Mouse (Mus musculus) heart, adult 2 months (tissue): ENCODE measurements at regions not wholly inside any gene's neighbourhood (a gene's known extent, or its start where the extent isn't known, plus 50 kb on each side); places are given as distances from the start of the nearest gene placed in this dataset.

Experiments used
- DNase-seq, 2 experiments: peaks; one replicate each; pipeline ENCODE4 v3.0.0; 2021
- H3K27ac ChIP-seq: fragments of 200-600 bp; 2 replicates; pipeline ENCODE4 v1.8.1; 2022
- H3K27me3 ChIP-seq: fragments of 200-500 bp; 2 replicates; pipeline ENCODE4 v1.6.1; 2012; ENCODE audit warnings: mild to moderate bottlenecking, low read length, inconsistent platforms, mixed read lengths; ENCODE audit not compliant: control insufficient read depth, insufficient read depth
- H3K36me3 ChIP-seq: fragments of 200-500 bp; 2 replicates; pipeline ENCODE4 v1.6.1; 2012; ENCODE audit warnings: low read length, inconsistent platforms; ENCODE audit not compliant: control insufficient read depth, insufficient read depth
- H3K4me1 ChIP-seq: fragments of 200-500 bp; 2 replicates; pipeline ENCODE4 v1.6.1; 2011; ENCODE audit warnings: low read length; ENCODE audit not compliant: control insufficient read depth, insufficient read depth
- H3K4me3 ChIP-seq: fragments of 200-600 bp; 2 replicates; pipeline ENCODE4 v1.8.1; 2022
- H3K79me2 ChIP-seq: fragments of 200-500 bp; replicated peaks from 2 replicates; pipeline ENCODE4 v1.6.1; 2012; ENCODE audit warnings: mild to moderate bottlenecking, inconsistent platforms, low read length, moderate library complexity, mixed read lengths; ENCODE audit not compliant: control insufficient read depth, insufficient read depth
- H3K9ac ChIP-seq: fragments of 200-500 bp; 2 replicates; pipeline ENCODE4 v1.6.1; 2012; ENCODE audit warnings: low read depth, mild to moderate bottlenecking, control low read depth, inconsistent platforms, low read length, mixed read lengths
- CTCF ChIP-seq: fragments of 200-600 bp; IDR thresholded peaks from 2 replicates; pipeline ENCODE4 v1.8.1; 2022; ENCODE audit warnings: antibody characterized with exemption, mild to moderate bottlenecking, moderate library complexity
- EP300 ChIP-seq: fragments of 200-500 bp; IDR thresholded peaks from 2 replicates; pipeline ENCODE4 v1.6.1; 2011; ENCODE audit warnings: low read depth, low read length, control low read depth; ENCODE audit not compliant: insufficient read depth
- POLR2A ChIP-seq: fragments of 200-500 bp; IDR thresholded peaks from 2 replicates; pipeline ENCODE4 v1.6.1; 2011; ENCODE audit warnings: mild to moderate bottlenecking, low read depth, low read length, control low read depth; ENCODE audit not compliant: insufficient read depth
- WGBS: fragments of 180-500 bp; shearing (Covaris S2); methylation state at CpG from one replicate; pipeline ENCODE4 v1.1.7; 2018; 5-methylcytosine and 5-hydroxymethylcytosine counted together
- intact Hi-C: fragments of 180-260 bp; cut with DNase I; formaldehyde crosslinking; loops from one replicate; pipeline ENCODE4 v1.15.1; 2025

DNA sequence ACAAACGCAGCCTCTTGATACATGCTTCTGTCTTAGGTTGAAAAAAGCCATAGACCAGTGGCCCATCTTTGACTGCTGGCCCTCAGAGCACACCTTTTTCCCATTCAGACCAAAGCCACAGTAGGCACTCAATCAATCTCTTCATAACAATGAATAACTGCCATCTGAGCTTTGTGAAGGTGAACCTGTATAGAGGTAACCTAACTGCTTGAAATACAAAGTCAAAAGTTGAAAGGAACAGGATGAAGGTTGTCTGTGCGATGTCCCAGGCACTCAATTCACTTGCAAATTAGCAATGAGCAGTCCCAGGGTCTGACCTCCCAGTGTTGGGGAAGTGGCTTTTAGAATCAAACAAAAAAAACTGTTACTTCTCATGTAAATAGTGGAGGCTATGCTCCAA, 182.4 kb upstream of the Myo3a start:
- no peak for DNase-seq
- TF ChIP-seq CTCF (no peak), POLR2A (no peak), EP300 (no peak)
- intact Hi-C loops: no loop called here
- WGBS: 83% methylated on average over 2 of the region's 2 CpGs
- no peak overlapping the region for H3K4me3 ChIP-seq
- no peaks in the 10 kb centered on the region for H3K79me2 ChIP-seq
- H3K36me3 ChIP-seq: no peaks in the 10 kb centered on the region
- H3K27me3 ChIP-seq: no peaks in the 10 kb centered on the region
- H3K27ac ChIP-seq: no peak overlapping the region
- no peak overlapping the region for H3K9ac ChIP-seq
- no peaks in the 10 kb centered on the region for H3K4me1 ChIP-seq

DNA sequence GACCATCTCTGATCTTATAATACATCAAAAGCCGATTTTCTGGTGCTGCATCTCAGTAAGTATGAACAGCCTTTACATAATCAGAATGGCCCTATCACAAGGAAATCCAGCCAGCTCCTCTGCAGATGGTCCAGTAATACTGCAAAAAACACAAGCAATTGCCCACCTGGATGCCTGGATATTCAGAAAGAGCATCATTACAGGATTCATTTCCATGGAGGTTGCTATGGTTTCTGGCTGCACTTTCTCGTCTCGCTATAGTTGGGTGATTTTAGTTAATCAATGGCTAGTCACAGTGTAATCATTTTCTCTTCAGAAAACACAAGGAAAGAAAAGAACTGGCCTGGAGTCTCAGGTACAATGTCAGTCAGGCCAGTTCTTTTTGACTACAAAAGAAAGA, 179.8 kb upstream of the Myo3a start:
- Histone ChIP-seq H3K79me2 (no peaks in the 10 kb centered on the region), H3K9ac (no peak overlapping the region), H3K36me3 (no peaks in the 10 kb centered on the region), H3K4me1 (no peaks in the 10 kb centered on the region), H3K4me3 (no peak overlapping the region), H3K27ac (no peak overlapping the region), H3K27me3 (no peaks in the 10 kb centered on the region)
- DNase-seq: no peak
- intact Hi-C loops: no loop called here
- WGBS: 78% methylated on average over 3 of the region's 3 CpGs
- TF ChIP-seq POLR2A (no peak), EP300 (no peak), CTCF (no peak)

DNA sequence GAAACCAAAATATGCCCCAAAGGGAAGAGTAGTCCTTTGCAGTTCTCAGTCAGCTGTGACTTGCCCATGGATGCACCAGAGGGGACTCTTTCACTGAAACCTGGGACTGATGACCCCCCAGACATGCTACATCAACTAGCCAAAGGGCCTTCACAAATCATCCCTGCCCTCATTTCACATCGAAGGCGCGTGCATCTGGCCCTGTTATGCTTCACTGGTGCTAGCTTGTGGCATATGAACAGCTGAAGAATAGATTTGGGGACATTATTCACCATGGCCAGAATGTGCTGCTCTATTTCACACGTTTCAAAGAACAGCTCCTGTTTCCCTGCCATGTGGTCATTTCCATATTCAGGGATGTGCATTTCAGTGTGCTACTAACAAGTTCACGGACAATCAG, 160.8 kb upstream of the Myo3a start:
- TF ChIP-seq POLR2A: no peak
- intact Hi-C loops: no loop called here
- Histone ChIP-seq H3K79me2 (no peaks in the 10 kb centered on the region), H3K36me3 (no peaks in the 10 kb centered on the region), H3K4me3 (no peak overlapping the region), H3K27me3 (no peaks in the 10 kb centered on the region), H3K4me1 (no peaks in the 10 kb centered on the region), H3K27ac (no peak overlapping the region), H3K9ac (no peak overlapping the region)
- DNase-seq: no peak
- WGBS: 77% methylated on average over 5 of the region's 5 CpGs

DNA sequence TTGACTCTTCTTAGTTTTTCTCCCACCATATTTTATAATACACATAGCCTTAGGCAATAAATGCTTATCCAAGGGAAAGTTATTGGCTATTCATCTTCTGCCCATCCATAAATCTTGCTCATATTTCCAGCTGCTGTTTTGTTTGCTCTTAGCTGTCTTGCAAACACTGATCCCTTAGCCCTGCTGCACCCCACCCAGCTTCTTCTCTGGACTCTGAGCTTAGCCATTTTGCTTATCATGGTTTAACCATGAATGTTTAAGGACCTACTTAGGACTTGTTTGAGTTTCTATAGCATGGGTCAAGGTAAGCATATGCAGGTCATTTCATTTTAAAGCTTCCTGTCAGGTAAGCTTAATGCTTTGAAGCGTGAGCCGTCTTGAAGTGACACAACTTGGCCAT, 130.5 kb upstream of the Myo3a start:
- TF ChIP-seq POLR2A (no peak), EP300 (no peak), CTCF (no peak)
- H3K27me3 ChIP-seq: no peaks in the 10 kb centered on the region
- H3K4me3 ChIP-seq: no peak overlapping the region
- intact Hi-C loops: no loop called here
- no peaks in the 10 kb centered on the region for H3K79me2 ChIP-seq
- H3K4me1 ChIP-seq: no peaks in the 10 kb centered on the region
- DNase-seq: no peak
- no peak overlapping the region for H3K9ac ChIP-seq
- no peak overlapping the region for H3K27ac ChIP-seq
- no peaks in the 10 kb centered on the region for H3K36me3 ChIP-seq
- 93% methylated on average over 2 of the region's 2 CpGs for WGBS

DNA sequence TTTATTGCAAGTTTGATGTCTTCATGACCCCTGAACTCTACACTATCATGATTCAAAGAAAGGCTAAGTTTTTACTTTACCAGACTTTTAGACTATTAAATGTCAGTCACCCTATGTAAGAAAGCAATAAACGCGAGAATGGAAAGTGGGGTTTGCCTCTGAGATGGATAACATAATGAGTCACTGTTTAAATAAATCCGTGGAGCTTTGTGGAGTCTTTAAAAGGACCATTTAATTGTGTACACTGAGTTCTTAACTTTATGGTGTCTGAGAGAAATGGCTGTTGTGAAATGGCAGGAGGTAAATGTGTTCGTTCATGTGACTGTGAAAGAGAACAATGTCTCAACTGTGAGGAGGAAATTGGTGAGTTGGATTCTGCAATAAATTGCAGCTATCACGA, 122.2 kb upstream of the Myo3a start:
- intact Hi-C loops: no loop called here
- Histone ChIP-seq H3K4me1 (no peaks in the 10 kb centered on the region), H3K4me3 (no peak overlapping the region), H3K9ac (no peak overlapping the region), H3K36me3 (no peaks in the 10 kb centered on the region), H3K27me3 (no peaks in the 10 kb centered on the region), H3K27ac (no peak overlapping the region), H3K79me2 (no peaks in the 10 kb centered on the region)
- WGBS: 41% methylated on average over 5 of the region's 5 CpGs
- TF ChIP-seq EP300: no peak
- TF ChIP-seq POLR2A: no peak
- TF ChIP-seq CTCF: no peak
- no peak for DNase-seq

DNA sequence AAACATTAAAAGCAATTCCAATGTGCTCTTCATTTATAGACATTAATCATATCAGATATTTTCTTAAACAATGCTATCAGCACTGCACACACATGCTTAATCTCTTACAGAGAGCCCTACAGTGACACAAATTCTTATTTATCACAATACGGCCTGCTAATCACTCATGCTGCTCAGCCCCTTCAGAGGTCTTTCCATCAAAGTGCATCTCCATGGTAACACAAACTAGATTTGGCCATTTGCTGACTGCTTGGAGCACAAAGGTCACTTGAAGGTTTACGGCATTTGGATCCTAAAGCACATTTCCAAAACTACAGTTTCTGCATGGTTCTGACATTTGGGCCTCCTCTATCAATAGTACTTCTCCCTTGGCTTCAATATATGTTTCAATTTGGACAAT, 77.6 kb upstream of the Myo3a start:
- WGBS: 35% methylated on average over 2 of the region's 2 CpGs
- DNase-seq: no peak
- intact Hi-C loops: no loop called here
- Histone ChIP-seq H3K27me3 (no peaks in the 10 kb centered on the region), H3K79me2 (no peaks in the 10 kb centered on the region), H3K4me3 (no peak overlapping the region), H3K9ac (no peak overlapping the region), H3K4me1 (no peaks in the 10 kb centered on the region), H3K36me3 (no peaks in the 10 kb centered on the region), H3K27ac (no peak overlapping the region)
- TF ChIP-seq EP300: no peak
- TF ChIP-seq CTCF: no peak
- no peak for TF ChIP-seq POLR2A

DNA sequence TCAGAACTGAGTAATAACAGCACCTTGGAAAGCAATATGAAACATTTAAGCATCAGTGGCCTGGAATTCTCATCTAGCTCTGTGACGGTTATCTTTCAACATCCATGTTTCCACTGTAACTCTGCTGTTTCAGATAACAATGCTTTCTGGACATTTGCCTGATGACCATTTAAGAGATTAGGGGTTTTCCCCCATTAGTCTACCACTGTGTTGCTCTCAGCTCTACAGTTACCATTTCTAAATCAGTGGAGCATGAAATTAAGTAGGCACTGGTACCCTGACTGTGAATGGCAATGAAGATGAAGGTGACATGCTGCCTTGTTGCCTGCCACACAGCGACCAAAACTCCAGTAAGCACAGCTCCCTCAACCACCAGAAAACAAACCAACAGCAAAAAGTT, 70.7 kb upstream of the Myo3a start:
- TF ChIP-seq EP300 (no peak), CTCF (no peak), POLR2A (no peak)
- no peaks in the 10 kb centered on the region for H3K27me3 ChIP-seq
- intact Hi-C loops: no loop called here
- no peak overlapping the region for H3K27ac ChIP-seq
- DNase-seq: no peak
- no peak overlapping the region for H3K9ac ChIP-seq
- 60% methylated on average over 2 of the region's 2 CpGs for WGBS
- H3K36me3 ChIP-seq: no peaks in the 10 kb centered on the region
- H3K4me1 ChIP-seq: no peaks in the 10 kb centered on the region
- H3K4me3 ChIP-seq: no peak overlapping the region
- H3K79me2 ChIP-seq: no peaks in the 10 kb centered on the region
